Mouse (Mus musculus): Measurements from ENCODE around the gene Aff1. TPM values are rescaled to one million over a fixed set of nuclear protein-coding genes. Genes with fewer than 3 reads are reported as not detected.

The Aff1 gene
- polyA plus RNA-seq, 1 experiment = 13.6 TPM

DNA sequence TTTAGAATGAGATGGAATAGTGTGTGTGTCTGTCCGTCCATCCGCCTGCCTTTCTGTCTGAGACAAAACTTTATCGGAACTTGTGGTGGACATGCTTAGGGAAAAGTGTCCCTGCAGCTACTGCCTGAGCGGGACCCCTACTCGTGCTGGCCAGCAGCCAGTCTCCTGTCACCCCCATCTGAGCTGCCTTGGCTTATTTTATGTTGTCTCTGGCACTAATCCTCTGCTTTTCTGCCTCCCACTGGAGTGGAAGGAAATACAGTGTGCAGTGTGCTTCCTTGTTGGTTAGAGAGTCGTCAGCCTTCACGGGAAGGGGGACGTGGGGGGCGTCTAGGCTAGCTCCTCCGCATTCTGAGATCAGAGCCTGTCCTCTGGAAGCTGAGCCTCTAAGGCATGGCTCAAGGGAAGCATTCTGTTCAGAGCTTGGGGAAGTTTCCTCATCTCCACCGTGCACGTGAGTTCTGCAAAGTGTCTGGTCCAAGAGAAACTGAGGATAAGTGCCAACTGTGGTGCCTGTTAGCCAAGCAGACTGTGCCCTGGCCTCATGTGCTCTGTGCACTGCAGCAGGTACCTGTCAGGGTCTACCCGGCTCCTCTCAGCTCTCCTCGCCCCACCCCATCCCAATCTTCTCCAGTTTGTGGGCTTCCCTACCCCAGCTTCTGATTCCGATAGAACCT lies 143.4 kb downstream of the Aff1 start:
- no peak for TF ChIP-seq GATA1 (IDR thresholded peaks at IDR 0.05; ENCODE audit: borderline replicate concordance, low read length)
- no peak for TF ChIP-seq FLI1 (IDR thresholded peaks at IDR 0.05; ENCODE audit: low read length)
- H3K4me1 ChIP-seq = peaks cover 22% of the 10 kb centered on the region
- H3K27me3 ChIP-seq (replicated peaks) = no peaks in the 10 kb centered on the region
- H3K4me3 ChIP-seq (replicated peaks) = no peak overlapping the region
- no peaks in the 10 kb centered on the region for H3K9me3 ChIP-seq
- H3K36me3 ChIP-seq (replicated peaks; ENCODE audit: low read length) = peaks cover 97% of the 10 kb centered on the region

DNA sequence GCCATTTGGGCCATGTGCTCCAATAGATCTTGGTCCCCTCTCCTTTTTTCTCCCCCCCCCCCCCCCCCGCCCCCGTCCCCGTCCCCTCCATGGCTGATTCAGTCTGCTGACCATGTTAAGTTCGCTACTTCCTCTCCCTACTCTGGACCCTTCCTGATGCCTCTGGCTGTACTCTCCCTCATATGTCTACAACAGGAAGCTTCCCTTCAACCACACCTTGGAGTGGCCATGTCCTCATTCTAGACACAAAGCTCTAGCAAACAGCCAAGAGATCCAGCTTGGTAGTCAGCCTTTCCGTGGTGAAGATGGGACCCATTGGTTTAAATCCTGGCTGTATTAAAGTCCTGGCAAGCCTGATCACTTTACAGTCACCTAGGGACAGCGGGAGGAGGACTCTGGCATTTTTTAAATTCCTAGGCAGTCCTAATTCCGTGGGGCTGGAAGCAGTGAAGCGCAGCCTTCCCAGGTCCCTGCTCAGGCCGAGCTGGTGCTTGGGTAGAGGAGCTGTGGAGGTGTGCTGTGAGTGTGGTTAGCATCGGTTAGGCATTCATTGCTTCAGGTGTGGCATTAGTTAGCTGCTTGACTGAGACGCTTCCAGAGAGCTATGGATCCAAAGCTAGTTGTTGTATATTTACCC lies 144.1 kb downstream of the Aff1 start:
- TF ChIP-seq GATA1 (IDR thresholded peaks at IDR 0.05; ENCODE audit: borderline replicate concordance, low read length) (no peak), FLI1 (IDR thresholded peaks at IDR 0.05; ENCODE audit: low read length) (no peak)
- Histone ChIP-seq H3K4me3 (replicated peaks) (no peak overlapping the region), H3K4me1 (peaks cover 22% of the 10 kb centered on the region), H3K27me3 (replicated peaks) (no peaks in the 10 kb centered on the region), H3K9me3 (no peaks in the 10 kb centered on the region), H3K36me3 (replicated peaks; ENCODE audit: low read length) (peaks cover 97% of the 10 kb centered on the region)

DNA sequence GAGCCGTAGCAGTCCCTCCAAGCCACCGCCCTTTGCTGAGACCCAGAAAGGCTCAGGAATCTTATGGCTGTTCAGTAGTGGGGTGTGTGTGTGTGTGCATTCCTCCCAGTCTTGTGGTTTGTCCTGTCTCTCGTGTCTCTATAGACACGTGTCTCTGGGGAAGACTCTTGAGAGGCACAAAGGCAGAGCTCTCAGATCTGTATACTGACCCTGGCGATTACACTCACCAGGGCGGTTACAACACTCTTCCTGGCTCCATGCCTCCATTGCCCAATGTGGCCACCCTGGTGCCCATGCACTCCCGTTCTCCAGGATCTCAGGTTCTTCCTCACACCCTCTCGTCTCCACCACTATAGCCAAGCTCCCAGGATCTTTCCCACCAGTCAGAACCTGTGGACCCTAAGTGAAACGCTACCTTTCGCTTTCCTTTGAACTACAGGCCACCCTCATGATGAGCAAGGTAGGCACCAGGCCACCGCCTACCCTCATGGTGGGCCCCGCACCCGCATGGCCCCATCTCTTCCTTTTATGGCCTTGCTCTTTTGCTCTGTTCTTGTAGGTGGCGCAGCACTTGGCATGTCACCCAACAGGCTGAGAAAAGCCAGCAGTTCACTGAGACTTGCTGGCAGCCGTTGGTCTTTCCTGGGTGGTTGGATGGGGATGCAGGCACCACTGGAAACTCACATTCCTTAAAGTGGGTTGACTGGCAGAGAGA lies 146.5 kb downstream of the Aff1 start:
- Histone ChIP-seq H3K9me3 (no peaks in the 10 kb centered on the region), H3K36me3 (replicated peaks; ENCODE audit: low read length) (peaks cover 97% of the 10 kb centered on the region), H3K27me3 (replicated peaks) (no peaks in the 10 kb centered on the region), H3K4me1 (peaks cover 22% of the 10 kb centered on the region), H3K4me3 (replicated peaks) (no peak overlapping the region)
- TF ChIP-seq GATA1 (IDR thresholded peaks at IDR 0.05; ENCODE audit: borderline replicate concordance, low read length) (no peak), FLI1 (IDR thresholded peaks at IDR 0.05; ENCODE audit: low read length) (no peak)

DNA sequence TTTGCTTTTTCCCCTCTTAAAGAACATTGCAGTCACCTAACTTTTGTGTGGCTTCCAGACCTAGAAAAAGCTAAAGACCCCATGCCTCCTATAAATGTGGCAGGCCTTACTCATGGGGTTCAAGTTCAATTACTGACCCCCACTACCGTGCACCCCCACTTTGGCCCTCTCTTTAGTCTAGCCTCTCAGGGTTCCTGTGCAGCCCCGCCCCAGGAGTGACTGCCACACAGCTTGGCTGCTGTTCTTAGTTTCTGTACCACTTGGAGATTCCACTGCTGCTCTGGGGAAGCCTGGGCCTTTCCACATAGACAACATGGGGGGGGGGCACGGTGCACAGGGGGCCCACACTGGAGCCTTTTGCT lies 147.1 kb downstream of the Aff1 start:
- no peaks in the 10 kb centered on the region for H3K27me3 ChIP-seq (replicated peaks)
- peaks cover 97% of the 10 kb centered on the region for H3K36me3 ChIP-seq (replicated peaks; ENCODE audit: low read length)
- no peak overlapping the region for H3K4me3 ChIP-seq (replicated peaks)
- no peak for TF ChIP-seq FLI1 (IDR thresholded peaks at IDR 0.05; ENCODE audit: low read length)
- no peak for TF ChIP-seq GATA1 (IDR thresholded peaks at IDR 0.05; ENCODE audit: borderline replicate concordance, low read length)
- peaks cover 22% of the 10 kb centered on the region for H3K4me1 ChIP-seq
- no peaks in the 10 kb centered on the region for H3K9me3 ChIP-seq

DNA sequence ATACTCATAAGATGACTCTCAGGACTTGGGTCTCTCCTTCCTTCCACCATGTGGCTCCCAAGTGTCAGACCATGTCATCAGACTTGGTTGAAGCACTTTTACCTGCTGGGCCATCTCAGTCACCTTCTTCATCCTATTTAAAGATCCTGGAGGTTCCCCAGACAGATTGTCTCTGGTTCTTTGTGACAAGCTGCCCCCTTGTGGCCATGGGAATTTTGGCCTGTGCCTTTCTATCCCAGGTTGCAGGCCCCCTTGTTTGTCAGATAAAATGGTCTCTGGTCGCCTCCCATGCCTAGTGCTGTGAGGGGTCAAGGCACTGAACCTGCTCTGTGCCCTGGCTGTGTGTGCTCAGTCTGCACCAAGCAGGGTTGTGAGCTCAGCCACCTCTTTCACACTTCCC lies 151.8 kb downstream of the Aff1 start:
- Histone ChIP-seq H3K36me3 (replicated peaks; ENCODE audit: low read length) (peaks cover 100% of the 10 kb centered on the region), H3K9me3 (no peaks in the 10 kb centered on the region), H3K4me1 (peaks cover 1% of the 10 kb centered on the region), H3K4me3 (replicated peaks) (no peak overlapping the region), H3K27me3 (replicated peaks) (no peaks in the 10 kb centered on the region)
- TF ChIP-seq GATA1 (IDR thresholded peaks at IDR 0.05; ENCODE audit: borderline replicate concordance, low read length) = no peak

DNA sequence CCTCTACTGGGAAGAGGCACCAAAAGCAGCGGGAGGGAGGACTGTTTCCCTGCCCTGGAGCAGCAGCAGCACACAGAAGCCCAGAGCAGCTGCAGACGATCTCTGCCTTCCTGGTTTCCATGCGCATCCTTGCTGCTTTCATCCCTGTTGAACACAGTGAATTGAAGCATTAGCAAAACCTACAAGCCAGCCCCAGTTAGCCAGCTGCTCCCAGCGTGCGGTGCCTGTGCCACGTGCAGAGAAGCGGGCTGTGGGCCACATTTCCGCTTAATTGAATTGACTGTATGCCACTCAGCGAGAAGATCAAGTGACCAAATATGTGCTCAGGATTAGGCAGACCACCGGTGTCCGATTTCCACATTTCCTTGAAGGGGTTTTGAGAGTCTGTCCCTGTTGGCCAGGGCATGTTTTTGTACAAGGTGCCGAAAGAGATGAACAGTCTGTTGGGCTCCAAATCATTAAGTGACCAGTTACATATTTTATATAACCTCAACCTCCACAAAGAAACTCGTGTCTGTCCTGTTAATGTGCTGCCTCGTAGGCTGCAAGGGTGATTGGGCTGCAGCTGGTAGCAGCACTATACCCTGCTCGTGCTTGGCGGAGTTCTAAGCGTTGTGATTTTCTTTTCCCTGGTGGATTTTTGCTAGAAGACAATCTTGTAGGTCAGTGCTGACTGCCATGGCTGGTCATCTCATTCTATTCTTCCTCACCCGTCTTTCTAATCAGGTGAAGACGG lies 153.4 kb downstream of the Aff1 start:
- Histone ChIP-seq H3K9me3 (no peaks in the 10 kb centered on the region), H3K36me3 (replicated peaks; ENCODE audit: low read length) (peaks cover 99% of the 10 kb centered on the region), H3K4me3 (replicated peaks) (no peak overlapping the region), H3K4me1 (no peaks in the 10 kb centered on the region), H3K27me3 (replicated peaks) (no peaks in the 10 kb centered on the region)
- TF ChIP-seq FLI1 (IDR thresholded peaks at IDR 0.05; ENCODE audit: low read length) (no peak), GATA1 (IDR thresholded peaks at IDR 0.05; ENCODE audit: borderline replicate concordance, low read length) (no peak)

DNA sequence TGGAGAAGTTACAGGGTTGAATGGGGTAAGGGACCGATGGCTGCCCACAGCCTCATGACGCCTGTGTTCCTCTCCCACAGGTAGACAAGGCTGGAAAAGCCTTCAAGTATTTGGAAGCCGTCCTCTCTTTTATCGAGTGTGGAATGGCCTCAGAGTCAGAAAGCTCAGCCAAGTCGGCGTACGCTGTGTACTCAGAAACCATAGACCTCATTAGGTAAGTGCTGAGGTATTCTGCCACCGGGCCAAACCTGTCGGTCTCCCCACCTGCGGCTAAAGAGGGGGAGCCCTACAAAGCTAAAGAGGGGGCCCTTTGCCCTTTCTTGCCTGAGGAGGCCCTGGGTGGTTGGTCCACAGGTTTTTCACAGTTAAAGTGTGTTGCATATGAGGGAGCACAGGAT lies 154.0 kb downstream of the Aff1 start:
- no peaks in the 10 kb centered on the region for H3K9me3 ChIP-seq
- no peak overlapping the region for H3K4me3 ChIP-seq (replicated peaks)
- H3K4me1 ChIP-seq = no peaks in the 10 kb centered on the region
- H3K27me3 ChIP-seq (replicated peaks) = no peaks in the 10 kb centered on the region
- TF ChIP-seq GATA1 (IDR thresholded peaks at IDR 0.05; ENCODE audit: borderline replicate concordance, low read length) (no peak), FLI1 (IDR thresholded peaks at IDR 0.05; ENCODE audit: low read length) (no peak)
- peaks cover 99% of the 10 kb centered on the region for H3K36me3 ChIP-seq (replicated peaks; ENCODE audit: low read length)

DNA sequence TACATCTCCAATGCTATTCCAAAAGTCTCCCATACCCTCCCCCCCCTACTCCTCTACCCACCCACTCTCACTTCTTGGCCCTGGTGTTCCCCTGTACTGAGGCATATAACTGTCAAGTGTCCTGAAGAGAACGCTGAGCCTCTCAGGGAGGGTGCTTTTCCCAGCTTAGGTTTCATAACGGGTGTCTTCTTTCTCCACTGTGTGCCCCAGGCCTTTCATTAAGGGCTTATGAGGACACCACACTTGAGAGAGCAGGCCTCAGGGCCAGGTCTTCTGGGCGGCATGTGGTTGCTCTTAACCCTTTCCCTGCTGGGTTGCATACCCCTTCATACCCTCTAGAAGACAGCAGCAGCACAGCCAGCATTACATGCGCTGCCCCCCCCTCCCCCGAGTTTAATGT lies 154.4 kb downstream of the Aff1 start:
- no peak overlapping the region for H3K4me3 ChIP-seq (replicated peaks)
- no peaks in the 10 kb centered on the region for H3K9me3 ChIP-seq
- no peak for TF ChIP-seq FLI1 (IDR thresholded peaks at IDR 0.05; ENCODE audit: low read length)
- TF ChIP-seq GATA1 (IDR thresholded peaks at IDR 0.05; ENCODE audit: borderline replicate concordance, low read length) = no peak
- H3K4me1 ChIP-seq = 0 out of 2 replicates have a peak, but pooled peaks cover 3% of the 10 kb centered on the region
- H3K27me3 ChIP-seq (replicated peaks) = no peaks in the 10 kb centered on the region
- H3K36me3 ChIP-seq (replicated peaks; ENCODE audit: low read length) = peaks cover 99% of the 10 kb centered on the region

DNA sequence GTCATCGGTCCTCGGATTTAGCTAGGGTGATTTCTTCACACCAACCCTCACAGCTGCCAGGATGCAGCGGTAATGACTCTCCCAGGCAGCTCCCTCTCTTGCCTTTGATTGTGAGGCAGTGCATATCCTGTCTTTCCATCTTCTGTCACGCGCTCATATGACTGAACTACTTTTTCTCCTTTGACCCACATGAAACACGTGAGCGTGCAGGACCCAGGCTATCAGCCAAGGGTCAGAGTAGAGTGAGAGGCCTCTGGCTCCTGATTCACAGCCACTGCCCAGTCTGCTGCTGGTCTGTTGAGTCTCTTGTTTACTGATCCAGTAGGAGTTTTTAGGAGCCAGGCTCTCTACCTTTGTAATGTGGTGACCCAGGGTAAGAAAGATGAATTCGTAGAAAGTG lies 156.4 kb downstream of the Aff1 start:
- Histone ChIP-seq H3K4me1 (peaks cover 6% of the 10 kb centered on the region; the same call in 1 of the 2 replicates), H3K4me3 (replicated peaks) (no peak overlapping the region), H3K36me3 (replicated peaks; ENCODE audit: low read length) (peaks cover 99% of the 10 kb centered on the region), H3K27me3 (replicated peaks) (no peaks in the 10 kb centered on the region), H3K9me3 (no peaks in the 10 kb centered on the region)
- TF ChIP-seq GATA1 (IDR thresholded peaks at IDR 0.05; ENCODE audit: borderline replicate concordance, low read length) (no peak), FLI1 (IDR thresholded peaks at IDR 0.05; ENCODE audit: low read length) (no peak)

Measured in megakaryocyte, embryonic 14.5 days (primary cell).